Mouse (Mus musculus) C2C12 (cell line): ENCODE measurements around the gene Lcn8.
A peak's percentile ranks its signal among the peaks of the same experiment; 100 is the strongest.

Experiments
- CTCF ChIP-seq: IDR thresholded peaks from one replicate; pipeline ENCODE4 v1.5.1; 2011; ENCODE audit not compliant: control insufficient read depth, insufficient read depth, insufficient read length
- MYOD1 ChIP-seq: IDR thresholded peaks from one replicate; pipeline ENCODE4 v1.6.1; 2011; ENCODE audit warnings: low read depth; ENCODE audit not compliant: control insufficient read depth, insufficient read length
- USF1 ChIP-seq: IDR thresholded peaks from one replicate; pipeline ENCODE4 v1.6.1; 2011; ENCODE audit warnings: low read depth, mild to moderate bottlenecking, control low read depth, moderate library complexity

DNA sequence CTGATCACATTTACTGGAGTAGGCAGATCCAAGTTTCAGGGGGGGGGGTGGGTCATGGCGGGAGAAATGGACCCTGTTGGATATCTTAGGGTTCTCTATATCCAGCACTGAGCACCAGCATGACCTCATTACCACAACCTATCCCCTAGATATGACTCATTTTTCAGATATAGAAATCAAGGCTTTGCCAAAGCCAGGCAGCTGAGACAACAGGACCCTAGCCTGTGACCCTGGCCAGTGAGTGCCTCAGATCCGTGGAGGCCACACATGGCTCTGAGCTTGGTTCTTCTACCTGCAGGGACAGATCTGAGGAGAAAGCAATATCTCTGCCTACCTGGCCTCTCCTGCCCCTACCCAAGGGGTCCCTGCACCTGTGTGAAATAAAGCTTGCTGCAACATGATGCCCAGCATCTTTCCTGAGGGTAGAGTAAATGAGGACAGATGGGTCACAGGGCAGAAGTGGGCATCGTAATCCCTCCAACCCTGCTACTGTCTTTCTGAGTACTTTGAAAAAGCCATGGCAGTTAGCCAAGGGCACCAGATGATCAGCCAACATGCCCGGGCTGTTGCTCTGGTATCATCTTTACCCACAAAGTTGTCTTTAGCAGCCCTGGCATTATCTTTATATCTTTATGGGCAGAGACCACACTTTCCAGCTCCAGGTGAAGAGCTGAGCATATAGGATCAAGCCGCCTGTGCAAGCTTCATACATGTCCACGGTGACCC is 8.5 kb downstream of the Lcn8 start:
- TF ChIP-seq CTCF (no peak), MYOD1 (peak; percentile 95), USF1 (no peak)
